Mouse (Mus musculus) cerebellum, adult 8-10 months (tissue): ENCODE measurements around the gene Pla2g4a.

Experiments
- DNase-seq: peaks from one replicate; pipeline ENCODE4 v3.0.0; 2022

Pla2g4a gene

DNA sequence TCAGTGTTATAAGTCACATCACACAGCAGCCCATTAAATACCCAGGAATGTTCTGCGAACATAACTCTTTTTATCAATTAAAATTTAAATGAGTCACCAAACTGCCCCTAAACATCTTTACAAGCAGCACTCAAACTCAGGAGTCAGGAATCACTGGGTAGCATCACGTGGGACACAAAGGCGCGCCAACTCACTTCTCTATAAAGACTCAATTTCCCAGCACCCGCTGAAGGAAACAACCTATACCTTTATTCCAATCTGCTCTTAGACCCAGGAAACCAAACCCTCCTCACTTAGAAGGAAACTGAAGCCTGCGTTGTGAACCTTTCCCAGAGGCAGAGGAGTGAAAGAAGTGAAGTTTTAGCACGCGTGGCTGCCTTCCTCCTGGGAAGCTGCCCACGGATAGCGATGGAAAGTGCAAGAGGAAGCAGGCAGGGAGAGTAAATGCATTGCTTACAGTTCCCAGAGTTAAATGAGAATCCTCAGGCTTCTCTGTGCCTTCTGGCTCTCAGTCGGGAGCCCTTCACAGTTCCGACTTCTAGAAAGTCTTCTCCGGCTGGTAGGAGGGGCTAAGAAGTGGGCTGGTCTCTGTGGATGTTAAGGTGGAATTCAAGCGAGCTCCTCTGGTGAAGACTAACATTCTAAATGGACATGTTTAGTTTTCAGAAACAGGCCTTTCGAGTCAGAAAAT is at the start of gene Pla2g4a:
Gene Pla2g4a (minus strand): TSS at position 557 of the 691 bp plus-strand sequence.
- DNase-seq: no peak

- no peak for DNase-seq
These were observed 49.5 kb upstream of the Pla2g4a start for GRCm38 (mm10) chr1:150010629-150010979.

DNA sequence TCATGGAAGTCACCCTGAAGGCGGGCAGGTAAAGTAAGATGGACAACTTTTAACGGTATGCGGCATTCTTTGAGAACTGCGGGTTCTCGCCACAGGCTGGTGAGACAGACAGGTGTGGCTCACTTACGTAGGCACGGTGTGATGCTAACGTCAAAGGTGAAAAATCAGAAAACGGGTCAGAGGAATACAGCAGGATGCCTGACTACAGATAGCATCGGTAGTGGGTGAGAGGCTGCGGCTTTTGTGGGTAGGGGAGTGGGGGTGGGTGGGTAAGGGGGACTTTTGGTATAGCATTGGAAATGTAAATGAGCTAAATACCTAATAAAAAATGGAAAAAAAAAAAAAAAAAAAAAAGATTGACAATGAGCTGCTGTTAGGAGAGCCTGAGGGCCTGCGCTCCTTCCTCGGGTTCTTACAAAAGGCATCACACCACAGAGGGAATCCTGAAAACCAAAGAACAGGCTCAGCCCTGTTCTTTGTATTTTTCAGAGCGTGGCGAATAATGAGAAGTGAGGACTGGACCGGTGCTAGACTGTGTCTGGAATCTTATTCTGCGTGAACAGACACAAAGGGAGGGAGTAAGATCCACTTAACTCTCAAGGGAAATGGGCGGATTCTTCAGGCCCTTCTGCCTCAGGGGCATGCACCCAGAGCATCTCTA is 49.0 kb upstream of the Pla2g4a start:
- no peak for DNase-seq

DNA sequence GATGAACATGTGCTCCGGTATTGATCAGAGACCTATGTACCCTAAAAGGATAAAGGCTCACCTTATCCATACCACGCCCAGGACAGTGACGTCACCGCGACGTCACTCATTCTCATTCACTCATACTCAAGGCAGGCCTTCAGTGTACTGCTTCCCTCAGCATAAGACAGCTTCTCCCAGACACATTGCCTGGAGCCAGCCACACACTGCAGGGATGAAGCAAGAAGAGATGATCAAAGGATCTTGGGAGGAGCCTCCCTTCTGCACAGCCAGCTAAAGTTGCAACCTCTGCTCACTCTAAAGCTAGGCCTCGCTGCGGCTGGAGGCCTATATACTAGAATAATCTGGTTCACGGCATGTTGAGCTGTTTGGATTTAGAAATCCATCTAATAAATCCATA is 48.0 kb upstream of the Pla2g4a start:
- DNase-seq: no peak

GRCm38 (mm10) chr1:149975626-149976025 is 14.5 kb upstream of the Pla2g4a start:
- DNase-seq: no peak

DNA sequence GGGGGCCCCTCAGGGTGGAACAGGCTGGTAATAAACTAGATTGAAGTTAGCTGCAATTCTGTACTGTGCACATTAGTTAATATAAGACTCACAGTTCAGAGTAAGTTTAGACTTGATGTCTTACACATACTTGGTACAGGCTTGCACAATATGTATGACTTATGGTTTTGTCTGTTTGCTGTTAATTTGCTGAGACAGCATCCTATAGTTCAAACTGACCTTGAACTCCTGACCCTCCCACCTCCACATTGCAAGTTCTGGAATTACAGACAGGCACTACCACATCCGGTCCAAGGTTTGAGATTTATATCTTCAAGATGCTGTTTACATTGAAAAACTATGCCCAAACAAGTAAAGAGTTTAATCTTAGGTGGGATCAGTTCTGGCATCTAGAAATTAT is 4.7 kb upstream of the Pla2g4a start:
- DNase-seq: no peak

- DNase-seq: no peak
These were observed 574 bp upstream of the Pla2g4a start for GRCm38 (mm10) chr1:149961425-149962303.

GRCm38 (mm10) chr1:149960251-149960650 is 839 bp downstream of the Pla2g4a start:
- DNase-seq: no peak

- DNase-seq: no peak
These were observed 2.0 kb downstream of the Pla2g4a start for GRCm38 (mm10) chr1:149959069-149959468.

DNA sequence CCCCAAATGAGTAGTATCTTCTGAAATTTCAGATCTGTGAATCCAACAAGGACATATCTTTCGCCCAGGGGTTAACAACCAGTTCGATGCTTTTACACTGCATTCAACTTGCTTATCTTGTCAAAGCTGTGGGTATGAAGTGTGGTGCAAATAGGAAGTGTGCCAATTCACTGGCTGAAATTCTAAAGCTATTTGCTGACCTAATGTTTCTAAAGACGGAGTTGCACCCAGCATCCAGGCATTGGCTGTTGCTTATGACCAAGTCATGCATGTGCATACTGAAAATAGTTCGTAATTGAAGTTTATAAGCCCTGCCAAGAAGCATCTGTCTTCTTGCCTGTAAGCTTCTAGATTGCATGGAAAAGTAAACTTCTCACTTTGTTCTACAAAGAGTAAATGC is 5.6 kb downstream of the Pla2g4a start:
- no peak for DNase-seq

DNA sequence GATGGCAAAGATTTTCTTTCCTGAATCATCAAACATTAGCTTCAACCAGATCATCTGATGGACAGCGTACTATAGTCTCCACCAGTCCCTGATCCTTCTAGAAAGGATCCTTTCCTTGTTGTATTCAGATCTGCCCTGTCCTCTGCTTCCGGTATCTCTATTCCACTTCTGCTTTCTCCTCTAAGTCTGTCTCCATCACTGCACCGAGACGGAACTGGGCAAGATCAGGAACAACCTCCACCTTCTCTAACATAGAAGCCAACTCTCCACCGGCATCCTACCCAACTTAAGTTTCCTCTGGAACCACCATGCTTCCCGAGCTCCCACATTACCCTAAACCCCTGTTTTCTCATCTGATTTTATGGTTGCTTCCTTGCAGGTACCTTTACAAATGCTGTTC is 7.1 kb downstream of the Pla2g4a start:
- no peak for DNase-seq

DNA sequence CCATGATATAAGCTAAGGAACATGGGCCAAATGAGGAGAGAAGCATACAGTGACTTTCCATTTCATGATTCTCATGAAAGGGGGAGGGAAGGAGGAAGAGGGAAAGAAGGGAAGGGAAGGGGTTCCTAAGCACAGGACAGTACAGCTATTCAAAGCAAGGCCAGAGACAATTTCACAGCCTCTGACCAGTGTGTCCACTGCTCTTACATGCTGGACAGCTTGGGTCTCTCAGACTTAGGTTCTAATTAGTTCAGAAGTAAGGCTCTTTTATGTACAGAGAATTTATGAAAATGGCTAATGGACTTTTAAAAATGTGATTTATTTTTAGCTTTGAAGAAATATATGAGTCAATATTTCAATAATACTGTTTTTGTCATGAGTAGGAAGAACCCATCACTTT is 9.0 kb downstream of the Pla2g4a start:
- no peak for DNase-seq

DNA sequence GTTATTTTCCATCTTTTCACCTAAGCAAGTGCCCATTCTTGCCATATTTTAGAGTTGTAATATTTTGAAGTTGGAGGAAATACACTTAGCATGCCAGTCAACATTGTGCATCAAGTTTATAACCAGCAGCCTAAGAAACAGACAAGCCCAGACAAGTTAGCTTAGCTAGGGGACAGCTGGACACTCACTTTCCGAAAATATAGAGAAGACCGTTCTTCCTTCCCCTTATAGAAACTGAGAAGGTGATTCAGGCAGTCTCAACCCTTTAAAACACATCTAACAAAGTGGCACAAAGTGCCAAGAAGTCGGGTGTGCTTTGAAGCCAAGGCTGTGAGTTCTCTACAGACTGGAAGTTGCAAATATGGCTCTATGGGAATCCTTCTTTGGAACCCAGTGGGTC is 10.4 kb downstream of the Pla2g4a start:
- no peak for DNase-seq

- no peak for DNase-seq
These were observed 10.8 kb downstream of the Pla2g4a start for GRCm38 (mm10) chr1:149950254-149950653.

GRCm38 (mm10) chr1:149949334-149949733 is 11.8 kb downstream of the Pla2g4a start:
- no peak for DNase-seq

DNA sequence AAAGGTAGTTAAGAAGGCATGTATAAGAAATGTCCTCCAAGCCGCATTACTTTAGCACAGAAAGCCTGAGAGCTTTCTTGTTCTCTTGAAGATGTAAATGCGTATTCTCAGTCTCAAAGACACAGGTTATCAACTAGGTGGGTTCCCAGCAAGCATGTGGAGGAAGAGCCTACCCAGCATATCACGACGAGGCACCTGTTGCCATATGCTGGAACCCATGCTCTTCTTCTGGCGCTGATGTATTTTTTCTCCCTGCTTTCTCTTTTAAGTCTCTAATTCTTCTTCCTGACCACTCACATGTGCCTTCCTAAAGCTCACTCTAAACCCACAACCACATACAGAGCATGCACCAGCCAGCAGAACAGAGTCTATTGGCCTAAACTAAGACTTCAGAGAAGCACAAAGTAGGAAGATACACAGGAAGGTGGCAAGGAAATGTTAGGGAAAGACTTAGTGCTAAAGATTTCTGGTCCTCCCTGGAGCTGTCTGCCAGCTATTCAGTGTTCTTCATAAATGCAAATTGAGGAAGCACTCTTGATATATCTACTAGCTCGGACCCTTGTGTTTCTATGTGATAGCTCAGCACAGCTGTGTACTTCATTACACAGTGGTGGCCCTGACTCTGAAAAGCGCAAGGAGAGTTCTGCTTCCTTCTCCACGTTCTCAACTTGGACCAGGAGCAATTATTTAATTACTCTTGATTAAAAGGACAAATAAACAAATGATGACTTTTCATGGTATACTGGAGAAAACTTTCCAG is 12.8 kb downstream of the Pla2g4a start:
- no peak for DNase-seq

DNA sequence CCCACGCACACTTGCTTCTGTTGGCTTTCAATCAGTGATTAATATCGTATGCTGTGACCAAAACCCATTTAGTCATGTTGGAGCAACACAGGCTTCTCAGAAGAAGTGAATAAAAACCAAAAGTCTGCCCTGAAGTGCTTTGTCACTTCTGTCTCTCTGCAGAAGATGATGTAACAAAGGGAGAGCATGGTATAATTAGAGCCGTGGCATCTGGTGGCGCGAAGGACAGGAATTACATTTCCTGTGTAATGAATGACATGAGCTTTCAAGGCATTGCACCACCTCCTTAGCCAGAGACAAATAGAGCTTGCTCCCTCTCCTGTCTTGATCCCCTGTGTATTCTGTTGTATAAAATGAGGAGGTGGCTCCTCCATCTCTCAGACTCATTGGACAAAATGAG is 14.1 kb downstream of the Pla2g4a start:
- DNase-seq: no peak

DNA sequence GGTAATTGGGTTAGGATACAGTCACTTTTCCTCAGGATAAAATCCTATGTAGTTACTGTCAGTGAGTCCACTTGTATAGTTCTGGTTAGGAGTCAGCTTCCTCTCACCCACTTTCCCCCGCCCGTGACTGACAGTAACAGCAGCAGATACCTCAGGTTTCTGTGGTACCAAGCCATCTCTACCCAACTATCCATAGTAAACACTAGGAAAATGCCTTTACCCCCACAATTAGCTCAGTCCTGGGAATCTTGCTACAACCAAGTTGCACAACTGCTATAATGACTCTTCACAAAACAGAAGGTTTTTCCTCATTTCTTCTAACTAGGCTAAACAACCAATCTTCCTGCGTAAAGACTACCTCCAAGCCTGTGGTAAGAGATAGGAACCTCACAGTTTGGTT is 14.7 kb downstream of the Pla2g4a start:
- no peak for DNase-seq

DNA sequence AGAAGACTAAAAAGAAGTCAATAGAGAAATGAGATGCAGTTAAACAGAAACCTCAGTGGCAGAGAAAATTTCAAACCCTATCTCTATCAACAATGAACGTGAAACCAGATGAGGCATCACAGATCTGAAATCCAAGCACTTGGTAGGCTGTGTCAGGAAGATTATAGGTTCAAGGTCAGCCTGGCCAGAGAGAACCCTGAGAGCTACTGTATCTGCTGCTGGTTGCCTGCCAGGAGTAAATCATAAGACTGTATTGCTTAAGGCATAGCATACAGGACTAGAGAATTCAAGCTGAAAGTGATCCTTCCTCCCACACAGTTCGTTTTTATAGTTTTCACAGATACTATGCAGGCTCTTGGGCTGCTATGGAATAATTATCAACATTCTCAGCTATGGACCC is 17.5 kb downstream of the Pla2g4a start:
- DNase-seq: no peak

- DNase-seq: no peak
These were observed 20.8 kb downstream of the Pla2g4a start for GRCm38 (mm10) chr1:149940301-149940700.

DNA sequence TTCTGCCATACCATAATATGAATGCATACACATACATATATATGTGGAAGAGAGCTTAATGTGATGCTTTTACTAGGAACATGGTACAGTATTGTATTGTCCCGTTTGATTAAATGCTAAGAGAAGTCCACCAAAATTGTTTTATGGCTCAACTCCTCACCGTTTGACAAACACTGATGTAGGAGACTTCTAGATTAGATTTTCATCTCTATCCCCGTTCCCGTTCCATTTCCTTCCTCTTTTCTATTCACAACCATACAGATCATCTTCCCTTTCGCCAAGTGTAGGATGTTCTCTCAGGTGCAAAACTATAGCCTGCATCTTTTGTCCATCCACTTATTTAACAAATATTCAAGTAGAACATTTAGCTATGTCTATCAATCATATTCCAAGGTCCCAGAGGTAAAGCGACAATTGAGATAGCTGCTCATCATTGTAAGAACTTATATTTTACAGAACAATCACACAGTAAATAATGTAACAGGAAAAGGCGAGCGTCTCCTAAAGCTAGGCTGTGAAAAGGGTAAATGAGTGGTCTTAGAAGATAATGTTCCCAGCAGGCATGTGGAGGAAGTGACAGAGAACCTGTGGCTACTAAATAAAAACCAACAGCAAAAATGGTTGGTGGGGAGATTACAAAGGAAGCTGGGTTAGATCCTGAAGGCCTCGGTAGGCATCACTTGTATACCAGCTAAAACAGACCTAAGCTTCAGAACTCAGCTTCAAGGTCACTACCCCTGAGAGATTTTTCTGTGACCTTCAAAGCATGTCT is 21.6 kb downstream of the Pla2g4a start:
- no peak for DNase-seq

DNA sequence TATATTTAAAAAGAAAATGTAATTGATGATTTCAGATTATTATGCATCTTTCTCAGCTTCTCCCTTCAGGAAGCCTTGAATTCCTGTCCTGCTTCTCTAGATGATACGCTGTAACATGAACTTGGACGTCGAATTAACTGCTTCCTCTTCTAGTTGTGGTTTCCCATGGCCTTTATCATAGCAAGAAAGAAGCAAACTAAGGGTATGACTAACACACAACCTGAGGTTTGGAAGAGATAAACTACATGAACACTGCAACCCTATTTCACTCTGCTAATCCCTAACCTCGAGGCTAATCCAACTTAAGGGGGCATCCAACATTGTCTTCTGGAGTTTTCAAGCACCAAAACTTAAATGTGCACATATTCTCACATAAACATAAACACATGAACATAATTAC is 23.3 kb downstream of the Pla2g4a start:
- DNase-seq: no peak
